Mouse (Mus musculus) gastrocnemius, postnatal 36 days (tissue): ENCODE data around the gene Rapgef2. TPM values are rescaled to one million over a fixed set of nuclear protein-coding genes. Genes with fewer than 3 reads are reported as not detected.
"Not testable (repeated sequence)": the region's sequence is repeated elsewhere in the genome, so short reads cannot be mapped to it uniquely, and the experiment has no call there.

ENCODE experiments used
- DNase-seq, 2 experiments: peaks; one replicate each; pipeline ENCODE4 v3.0.0; 2022
- intact Hi-C: fragments of 180-260 bp; cut with DNase I; formaldehyde crosslinking; loops from one replicate; pipeline ENCODE4 v1.15.1; 2025
- total RNA-seq, 2 experiments: library from RNA; stranded (reverse); gene quantifications; 2 replicates each; pipeline ENCODE4 v1.2.3; 2021

The Rapgef2 gene
- total RNA-seq, 2 experiments from 2014 or later: 13.6 to 16.0 TPM

GRCm38 (mm10) chr3:79238456-79239065 lies 47.8 kb downstream of the Rapgef2 start:
- intact Hi-C loops: no loop called here

GRCm38 (mm10) chr3:79237619-79238342 lies 48.5 kb downstream of the Rapgef2 start:
- no peak for DNase-seq

More at GRCm38 (mm10) chr3:79238456-79239065, 47.8 kb downstream of the Rapgef2 start:
- DNase-seq: no peak

GRCm38 (mm10) chr3:79234485-79234884 lies 51.8 kb downstream of the Rapgef2 start:
- intact Hi-C loops: no loop called here
- no peak for DNase-seq

More at GRCm38 (mm10) chr3:79237619-79238342, 48.5 kb downstream of the Rapgef2 start:
- intact Hi-C loops: no loop called here

GRCm38 (mm10) chr3:79233478-79234415 lies 52.6 kb downstream of the Rapgef2 start:
- intact Hi-C loops: no loop called here
- no peak for DNase-seq

DNA sequence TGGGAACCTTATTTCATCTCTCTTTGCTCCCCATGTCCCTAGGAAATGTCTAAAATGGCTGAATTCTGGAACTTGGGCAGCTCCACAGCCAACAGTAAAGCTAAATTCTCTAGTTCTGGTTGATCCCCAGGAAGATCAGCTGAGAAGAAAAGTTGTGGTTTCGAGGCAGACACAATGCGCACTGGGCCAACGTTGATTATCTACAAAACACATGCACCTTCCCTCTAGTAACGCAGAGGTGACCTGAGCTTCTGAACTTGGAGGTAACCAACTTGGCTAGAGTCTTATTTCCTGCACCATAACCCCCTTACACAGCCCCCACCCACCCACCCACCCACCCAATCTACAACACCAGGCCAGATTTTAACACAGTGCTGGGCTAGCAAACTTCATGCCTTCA lies 55.6 kb downstream of the Rapgef2 start:
- intact Hi-C loops: no loop called here
- no peak for DNase-seq

GRCm38 (mm10) chr3:79229546-79229945 lies 56.8 kb downstream of the Rapgef2 start:
- no peak for DNase-seq
- intact Hi-C loops: loop anchor here (10.0 kb wide), 1 partner anchor 135 kb away; no protein-coding TSS in a partner anchor

GRCm38 (mm10) chr3:79228304-79228703 lies 58.0 kb downstream of the Rapgef2 start:
- no peak for DNase-seq
- intact Hi-C loops: loop anchor here (10.0 kb wide), 1 partner anchor 136 kb away; no protein-coding TSS in a partner anchor

- intact Hi-C loops: loop anchor here (10.0 kb wide), 1 partner anchor 137 kb away; no protein-coding TSS in a partner anchor
- DNase-seq: no peak
Observed at GRCm38 (mm10) chr3:79227356-79228088, 58.8 kb downstream of the Rapgef2 start.

GRCm38 (mm10) chr3:79226807-79227206 lies 59.5 kb downstream of the Rapgef2 start:
- not testable (repeated sequence) for DNase-seq
- intact Hi-C loops: loop anchor here (10.0 kb wide), 1 partner anchor 138 kb away; no protein-coding TSS in a partner anchor

DNA sequence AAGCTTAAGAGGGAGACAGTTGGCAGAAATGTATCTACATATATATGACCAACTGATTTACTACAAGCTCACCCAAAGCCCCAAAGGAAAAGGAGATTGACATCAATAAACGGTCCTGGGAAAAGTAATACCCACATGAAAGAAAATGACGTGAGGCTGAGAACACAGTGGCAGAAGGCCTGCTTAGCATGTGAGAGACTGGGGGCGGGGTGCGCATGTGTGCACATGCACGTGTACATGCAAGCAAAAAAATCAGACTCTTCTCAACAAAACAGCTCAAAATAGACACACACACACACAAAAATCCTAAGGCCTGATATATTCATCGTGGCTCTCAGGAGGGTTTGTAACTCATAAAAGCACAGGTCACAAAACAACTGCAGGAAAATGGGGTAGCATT lies 60.4 kb downstream of the Rapgef2 start:
- DNase-seq: no peak
- intact Hi-C loops: loop anchor here (10.0 kb wide), 1 partner anchor 139 kb away; no protein-coding TSS in a partner anchor

GRCm38 (mm10) chr3:79224352-79224751 lies 62.0 kb downstream of the Rapgef2 start:
- intact Hi-C loops: loop anchor here (5.0 to 10.0 kb wide), 3 partner anchors 63 to 363 kb away; partner anchors contain the start of gene Rapgef2
- no peak for DNase-seq

GRCm38 (mm10) chr3:79223281-79223680 lies 63.0 kb downstream of the Rapgef2 start:
- DNase-seq: no peak
- intact Hi-C loops: loop anchor here (5.0 to 10.0 kb wide), 3 partner anchors 64 to 364 kb away; partner anchors contain the start of gene Rapgef2

DNA sequence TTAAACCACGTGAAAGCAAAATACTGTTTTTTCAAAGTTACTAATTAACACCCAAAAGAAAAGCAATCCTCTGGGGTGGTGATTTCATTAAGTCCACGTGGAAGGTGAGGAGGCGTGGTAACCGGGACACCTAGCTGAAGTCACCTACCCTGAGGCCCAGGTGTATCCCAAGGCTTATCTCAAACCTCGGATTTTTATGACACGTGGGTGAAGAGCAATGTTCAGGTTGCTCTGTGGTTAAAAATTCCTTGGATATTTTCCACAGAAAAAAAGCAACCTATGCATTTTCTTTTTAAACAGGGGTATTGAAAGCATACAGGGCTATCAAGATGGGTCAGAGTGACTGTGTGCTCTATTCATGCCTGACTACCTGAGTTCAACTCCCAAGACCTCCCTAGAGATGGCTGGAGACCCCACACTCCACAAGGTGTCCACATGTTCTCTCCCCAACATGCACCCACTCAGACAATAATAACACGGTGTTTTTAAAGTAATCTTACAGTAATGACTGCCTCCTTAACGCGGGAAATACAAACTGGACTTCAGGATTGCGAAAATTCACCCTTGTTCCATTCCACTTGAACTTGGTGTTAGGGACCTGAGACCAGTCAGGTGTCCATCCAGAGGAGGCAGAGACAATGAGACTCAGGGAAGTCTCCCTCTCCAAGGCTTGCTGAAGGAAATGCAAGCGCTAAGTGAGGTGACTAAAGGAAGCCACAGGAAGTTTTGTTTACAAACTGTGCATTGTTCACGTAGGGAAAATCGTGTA lies 63.9 kb downstream of the Rapgef2 start:
- intact Hi-C loops: loop anchor here (5.0 to 10.0 kb wide), 3 partner anchors 65 to 365 kb away; partner anchors contain the start of gene Rapgef2
- DNase-seq: no peak

DNA sequence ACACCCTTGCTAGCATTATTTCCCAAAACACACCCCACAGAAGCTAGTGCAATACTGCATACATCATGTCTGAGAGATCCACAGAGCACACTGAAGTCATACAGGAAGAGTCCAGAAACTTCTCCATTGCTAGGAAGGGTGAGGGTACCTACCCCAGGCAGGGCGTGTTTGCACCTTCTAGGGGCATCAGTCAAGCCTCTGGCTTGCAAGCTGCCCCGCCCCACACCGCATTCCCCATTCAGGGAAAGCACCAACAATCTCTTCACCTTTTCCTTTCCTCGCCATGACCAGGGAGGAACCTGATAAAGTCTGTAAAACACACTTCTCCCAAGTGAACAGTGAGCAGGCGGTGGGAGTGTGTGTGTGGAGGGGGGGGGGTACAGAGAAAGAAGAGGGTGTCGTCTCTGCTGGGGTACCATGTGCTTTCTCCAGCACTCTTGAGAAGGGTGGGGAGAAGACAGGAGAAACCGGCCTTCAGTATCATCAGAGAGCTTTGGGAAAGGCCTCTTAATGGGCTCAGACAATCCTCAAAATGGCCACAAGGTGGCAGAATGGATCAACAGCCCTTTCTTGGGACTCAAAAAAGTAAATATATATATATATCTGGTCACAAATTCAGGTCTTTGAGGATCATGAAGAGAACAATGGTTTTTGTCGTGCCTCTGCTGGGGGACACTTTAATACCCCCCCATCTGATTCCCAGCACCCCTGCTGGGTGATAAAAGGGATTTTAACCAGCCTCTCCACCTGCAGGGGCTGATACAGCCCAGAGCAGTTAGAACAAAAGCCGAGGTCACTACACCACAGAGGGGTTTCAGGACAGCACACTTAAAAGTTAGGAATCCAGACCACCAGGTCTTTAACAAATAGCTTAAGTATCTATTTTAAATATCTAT lies 64.8 kb downstream of the Rapgef2 start:
- intact Hi-C loops: loop anchor here (2.0 to 10.0 kb wide), 4 partner anchors 66 to 366 kb away; partner anchors contain the start of gene Rapgef2
- peak in 1 of 2 experiments; percentile 42 for DNase-seq

DNA sequence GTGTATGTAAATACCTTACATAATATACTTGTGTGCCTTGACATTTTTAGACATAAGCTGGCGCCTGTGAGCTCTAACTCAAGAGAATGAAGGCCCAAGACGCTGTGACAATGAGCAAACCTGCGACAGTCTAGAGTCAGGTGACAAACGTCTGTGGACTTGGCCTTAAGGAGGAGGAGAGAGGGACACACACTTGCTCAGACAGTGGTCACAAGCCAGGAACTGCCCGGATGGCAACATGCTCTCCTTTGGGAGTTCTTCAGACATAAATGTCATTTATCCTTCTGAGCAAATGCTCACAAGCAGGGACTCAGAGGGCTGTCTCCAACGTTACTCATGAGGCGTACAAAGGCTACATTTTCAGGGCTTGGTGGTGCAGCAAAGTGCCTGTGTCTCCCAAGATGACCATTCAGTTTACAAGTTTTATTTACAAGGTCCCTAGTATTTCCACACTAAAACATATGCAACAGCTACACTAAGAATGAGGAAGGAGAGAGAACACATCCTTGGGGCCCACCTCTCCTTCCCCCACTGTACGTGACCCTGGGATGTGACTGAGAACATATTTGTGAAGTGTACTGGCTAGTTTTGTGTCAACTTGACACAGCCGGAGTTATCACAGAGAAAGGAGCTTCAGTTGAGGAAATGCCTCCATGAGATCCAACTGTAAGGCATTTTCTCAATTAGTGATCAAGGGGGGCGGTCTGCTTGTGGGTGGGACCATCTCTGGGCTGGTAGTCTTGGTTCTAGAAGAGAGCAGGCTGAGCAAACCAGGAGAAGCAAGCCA lies 67.0 kb downstream of the Rapgef2 start:
- no peak for DNase-seq
- intact Hi-C loops: no loop called here

DNA sequence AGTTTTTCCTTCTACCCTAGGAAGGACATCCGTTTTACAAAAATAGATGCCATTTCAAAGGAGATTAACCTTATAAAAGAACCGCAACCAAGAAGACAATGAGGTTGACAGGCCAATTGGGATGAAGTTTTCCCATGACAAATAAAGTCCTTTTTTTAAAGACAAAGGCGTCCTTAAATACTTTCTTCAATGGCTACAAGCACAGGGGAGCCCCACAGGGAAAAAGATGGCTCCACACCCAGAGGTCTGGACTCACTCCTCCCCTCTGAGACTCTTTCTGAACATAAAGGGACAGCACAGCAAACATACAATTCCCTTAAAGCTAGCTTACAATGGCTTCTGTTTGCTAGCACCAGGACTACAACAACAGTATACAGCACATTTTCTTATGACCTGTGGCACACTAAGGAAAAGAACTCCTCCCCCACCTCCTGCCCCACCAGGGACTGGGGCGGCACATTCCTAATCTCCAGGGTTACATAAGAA lies 67.7 kb downstream of the Rapgef2 start:
- DNase-seq: no peak
- intact Hi-C loops: no loop called here

- no peak for DNase-seq
- intact Hi-C loops: no loop called here
Observed at GRCm38 (mm10) chr3:79210243-79210642, 76.1 kb downstream of the Rapgef2 start.
